Mouse (Mus musculus) bone marrow, adult 2 months (tissue): Measurements from ENCODE around the gene Cfap77. TPM values are rescaled to one million over a fixed set of nuclear protein-coding genes. Genes with fewer than 3 reads are reported as not detected.

ENCODE experiments used
- H3K27ac ChIP-seq: fragments of 200-500 bp; 2 replicates; pipeline ENCODE4 v1.5.1; 2012; ENCODE audit warnings: low read depth, mild to moderate bottlenecking, control low read depth, inconsistent platforms, low read length; ENCODE audit not compliant: control insufficient read depth, poor library complexity, insufficient read depth
- H3K4me1 ChIP-seq: fragments of 200-500 bp; 2 replicates; pipeline ENCODE4 v1.6.1; 2011; ENCODE audit warnings: low read length; ENCODE audit not compliant: control insufficient read depth, insufficient read depth
- H3K4me3 ChIP-seq: fragments of 200-500 bp; replicated peaks from 2 replicates; pipeline ENCODE3; 2011; ENCODE audit warnings: mild to moderate bottlenecking, low read depth, low read length, control low read depth; ENCODE audit not compliant: control insufficient read depth
- CTCF ChIP-seq: fragments of 200-500 bp; IDR thresholded peaks from 2 replicates; pipeline ENCODE4 v1.5.1; 2011; ENCODE audit warnings: low read length, control low read depth; ENCODE audit not compliant: control insufficient read depth, insufficient read depth
- POLR2A ChIP-seq: fragments of 200-500 bp; IDR thresholded peaks from 2 replicates; pipeline ENCODE4 v1.6.1; 2011; ENCODE audit warnings: low read depth, mild to moderate bottlenecking, control low read depth, low read length, borderline replicate concordance; ENCODE audit not compliant: control insufficient read depth
- WGBS: fragments of 180-500 bp; shearing (Covaris S2); methylation state at CpG from one replicate; pipeline ENCODE4 v1.1.7; 2018; 5-methylcytosine and 5-hydroxymethylcytosine counted together
- polyA plus RNA-seq: library from polyadenylated mRNA; stranded (reverse); fragments of >200 nt; gene quantifications from 2 replicates; pipeline ENCODE4 v1.2.4, GENCODE M21; 2011; ENCODE audit warnings: low replicate concordance; ENCODE audit not compliant: missing spikeins, insufficient read depth, insufficient read length

Cfap77 gene
- polyA plus RNA-seq, 1 experiment = not detected

DNA sequence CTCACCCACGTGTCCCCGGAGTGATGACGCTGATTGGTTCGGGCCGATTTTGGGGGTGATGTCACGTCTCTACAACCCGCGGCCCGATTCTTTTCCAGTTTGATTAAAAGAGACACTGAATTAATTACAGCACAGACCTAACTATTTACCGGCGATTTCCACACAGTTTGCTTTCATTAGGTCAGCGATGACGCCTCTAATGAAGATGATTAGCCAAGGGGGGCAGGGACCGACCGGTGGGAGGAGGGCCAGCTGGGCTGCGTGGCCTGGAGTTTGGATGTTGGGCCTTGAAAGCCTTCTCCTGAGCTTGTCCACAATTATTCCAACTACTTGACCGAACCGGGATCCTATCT, 138.4 kb downstream of the Cfap77 start, which contains the start of gene Barhl1:
Gene Barhl1, minus strand, starts transcription at position 156 of the 353 bp plus-strand sequence.
- Histone ChIP-seq H3K4me3 (no peak within 1 kb of the TSS), H3K4me1 (no peaks in the 10 kb centered on the region), H3K27ac (no peak within 1 kb of the TSS)
- TF ChIP-seq POLR2A (no peak), CTCF (no peak)
- 4% methylated on average over 18 of the region's 18 CpGs for WGBS

DNA sequence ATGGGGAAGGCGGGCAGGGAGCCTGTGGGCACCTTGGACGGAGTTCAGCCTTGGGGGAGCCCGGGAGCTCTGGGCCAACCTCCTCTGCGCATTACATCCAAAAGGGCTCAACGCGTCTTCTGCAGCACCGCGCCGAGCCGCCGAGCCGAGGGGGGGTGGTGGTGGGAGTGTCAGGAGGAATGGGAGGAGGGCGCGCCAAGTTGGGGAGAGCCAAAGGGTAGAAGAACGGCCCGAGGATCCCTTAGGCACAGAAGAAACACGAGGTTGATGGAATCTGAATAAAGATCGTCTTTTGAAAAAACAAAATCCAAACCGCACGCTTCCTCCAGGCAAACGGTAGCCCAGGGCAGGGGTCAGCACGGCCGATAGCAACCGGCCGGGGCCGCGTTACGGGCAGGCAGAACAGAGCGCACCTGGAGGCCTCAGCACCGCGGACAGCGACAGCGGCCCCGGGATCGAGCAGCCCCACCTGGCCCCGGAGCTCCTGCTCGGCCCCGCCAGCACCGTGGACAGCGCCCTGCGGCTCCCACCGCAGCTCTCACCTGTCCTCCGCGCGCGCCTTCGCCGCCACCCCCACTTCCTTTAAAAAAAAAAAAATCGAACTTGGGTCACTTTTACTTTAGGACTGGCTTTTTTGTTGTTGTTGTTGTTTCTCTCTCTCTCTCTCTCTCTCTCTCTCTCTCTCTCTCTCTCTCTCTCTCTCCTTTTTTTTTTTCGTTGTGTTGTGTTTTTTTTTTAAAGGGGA, 138.9 kb downstream of the Cfap77 start:
- TF ChIP-seq POLR2A (no peak), CTCF (no peak)
- Histone ChIP-seq H3K4me3 (no peak overlapping the region), H3K27ac (no peak overlapping the region), H3K4me1 (no peaks in the 10 kb centered on the region)
- WGBS = 3% methylated on average over 50 of the region's 50 CpGs

DNA sequence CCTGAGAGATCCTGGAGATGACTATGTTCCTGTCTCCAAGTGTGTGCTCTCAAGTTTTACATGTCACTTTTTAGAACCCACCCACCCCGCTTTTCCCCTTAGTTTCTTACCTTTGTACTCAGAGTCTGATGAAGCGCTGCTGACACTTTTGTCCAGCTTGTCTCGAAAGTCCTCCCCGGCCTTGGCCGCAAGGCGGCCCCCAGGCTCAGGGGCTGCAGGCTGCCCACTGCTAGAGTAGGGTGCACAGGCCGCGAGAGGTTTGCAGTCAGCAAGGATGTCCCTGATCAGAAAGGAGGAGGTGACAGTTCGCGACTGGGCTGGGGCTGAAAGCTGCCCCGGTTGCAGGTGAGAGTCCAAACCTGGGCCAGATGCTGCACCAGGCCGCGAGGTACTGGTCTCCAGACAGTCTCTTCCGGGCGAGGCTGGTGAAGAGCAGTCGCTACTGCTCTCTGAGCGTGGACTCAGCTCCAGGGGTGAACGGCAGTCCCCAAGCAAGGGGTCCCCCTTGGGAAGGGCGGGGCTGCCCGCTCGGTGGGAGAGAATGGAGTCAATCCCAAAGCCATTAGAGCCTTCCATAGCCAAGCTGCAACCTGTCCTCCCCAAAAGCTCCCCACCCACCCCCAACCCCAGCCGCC, 139.6 kb downstream of the Cfap77 start:
- TF ChIP-seq POLR2A = no peak
- no peak for TF ChIP-seq CTCF
- Histone ChIP-seq H3K4me3 (no peak overlapping the region), H3K27ac (no peak overlapping the region), H3K4me1 (no peaks in the 10 kb centered on the region)
- WGBS = 11% methylated on average over 22 of the region's 22 CpGs

DNA sequence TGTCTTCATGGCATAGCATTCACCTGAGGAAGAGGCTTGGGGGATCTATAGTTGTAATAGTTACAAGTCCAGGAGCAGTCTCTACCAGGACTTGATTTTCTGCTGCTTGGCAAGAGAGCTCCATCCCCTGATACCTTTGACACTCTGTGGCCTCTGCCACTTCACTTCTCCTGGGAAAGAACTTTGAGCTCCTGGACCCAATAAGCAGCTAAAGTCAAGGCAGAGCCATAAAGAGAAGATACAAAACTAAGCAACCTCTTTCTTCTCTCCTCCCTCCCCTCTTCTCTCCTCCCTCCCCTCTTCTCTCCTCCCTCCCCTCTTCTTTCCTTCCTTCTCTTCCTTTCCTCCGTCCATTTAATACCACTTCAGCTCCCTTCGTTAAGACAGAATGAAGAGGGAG, 140.7 kb downstream of the Cfap77 start:
- 14% methylated on average over 2 of the region's 2 CpGs for WGBS
- TF ChIP-seq CTCF = no peak
- no peak for TF ChIP-seq POLR2A
- no peak overlapping the region for H3K4me3 ChIP-seq
- no peaks in the 10 kb centered on the region for H3K4me1 ChIP-seq
- H3K27ac ChIP-seq = no peak overlapping the region

DNA sequence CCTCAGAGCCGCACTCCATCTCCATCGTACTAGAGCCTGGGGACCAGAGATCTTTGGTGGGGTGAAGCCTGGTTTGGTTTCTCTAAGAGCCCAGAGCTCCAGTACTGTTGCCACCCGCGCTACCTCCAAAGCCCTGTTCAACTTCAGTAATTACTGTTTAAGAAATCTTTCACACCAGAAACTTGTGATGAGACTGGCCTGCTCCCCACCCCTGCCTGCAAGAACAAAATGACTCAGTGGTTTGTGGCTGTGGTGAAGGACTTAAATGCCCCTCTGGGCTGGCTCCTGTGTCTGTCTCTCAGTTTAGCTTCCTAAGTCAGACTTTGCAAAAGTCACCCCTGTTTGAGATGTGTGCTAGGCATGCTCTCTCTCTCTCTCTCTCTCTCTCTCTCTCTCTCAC, 141.9 kb downstream of the Cfap77 start:
- H3K27ac ChIP-seq = no peak overlapping the region
- TF ChIP-seq CTCF = no peak
- no peak for TF ChIP-seq POLR2A
- H3K4me1 ChIP-seq = no peaks in the 10 kb centered on the region
- WGBS = 10% methylated on average over 4 of the region's 4 CpGs
- H3K4me3 ChIP-seq = no peak overlapping the region

DNA sequence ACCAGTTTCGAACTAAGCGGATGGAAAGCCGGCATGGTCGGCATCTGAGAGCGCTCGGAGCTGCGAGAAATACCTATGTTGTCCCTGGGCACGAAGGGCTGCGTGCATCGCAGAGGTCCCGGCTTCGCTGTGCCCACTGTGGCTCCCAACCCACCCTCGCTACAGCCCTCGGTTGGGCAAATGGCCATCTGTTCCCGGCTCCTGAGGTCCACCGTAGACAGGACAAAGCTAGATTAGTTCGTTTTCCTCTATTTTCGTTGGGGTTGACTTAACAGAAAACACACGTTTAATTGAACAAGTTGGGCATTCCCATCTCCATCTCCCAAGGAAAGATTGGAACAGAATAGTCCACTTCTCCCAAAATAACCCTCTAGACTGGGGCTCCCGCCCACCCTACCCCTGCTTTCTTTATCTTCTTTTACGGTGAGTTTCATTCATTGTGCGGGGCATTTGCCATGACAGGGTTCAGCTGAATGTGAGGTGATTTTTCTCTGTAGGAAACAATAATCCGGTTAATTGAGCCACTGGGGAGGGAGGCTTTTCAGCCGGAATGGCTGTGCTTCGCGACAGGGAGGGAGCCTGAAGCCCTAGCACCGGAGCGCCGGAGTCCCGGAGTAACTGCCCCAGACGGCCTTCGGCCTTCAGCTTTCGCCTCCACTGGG, 142.7 kb downstream of the Cfap77 start:
- Histone ChIP-seq H3K4me3 (no peak overlapping the region), H3K4me1 (no peaks in the 10 kb centered on the region), H3K27ac (no peak overlapping the region)
- TF ChIP-seq CTCF (no peak), POLR2A (no peak)
- 8% methylated on average over 33 of the region's 33 CpGs for WGBS

DNA sequence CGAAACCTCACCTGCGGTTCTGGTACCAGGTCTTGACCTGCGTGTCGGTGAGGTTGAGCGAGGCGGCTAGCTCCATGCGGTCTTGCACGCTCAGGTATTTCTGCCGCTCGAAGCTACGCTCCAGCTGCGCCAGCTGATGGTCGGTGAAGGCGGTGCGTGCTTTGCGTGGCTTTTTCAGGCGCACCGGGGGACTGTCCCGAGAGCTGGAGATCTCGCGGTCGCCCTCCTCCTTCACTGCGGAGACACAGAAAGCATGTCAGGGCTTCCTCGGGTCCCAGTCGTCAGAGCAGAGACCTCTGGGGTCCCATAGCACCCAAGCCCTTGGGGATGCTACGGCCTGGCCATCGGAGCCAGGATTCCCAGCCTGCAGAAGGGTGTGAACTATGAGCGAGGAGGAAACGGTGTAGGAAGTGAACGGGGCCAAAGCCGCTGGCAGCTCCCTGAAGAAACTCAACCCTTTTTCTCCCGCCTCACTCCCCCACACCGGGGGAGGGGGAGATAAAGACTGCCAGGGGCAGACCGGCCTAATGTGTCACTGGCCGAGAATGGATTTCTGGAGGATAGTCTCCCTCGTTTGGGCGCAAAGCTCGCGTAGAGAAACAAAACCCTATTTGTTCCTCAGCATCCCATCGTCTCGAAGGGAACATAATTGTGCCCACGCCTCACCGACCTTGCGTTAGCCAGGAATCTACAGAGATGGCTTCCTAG, 143.4 kb downstream of the Cfap77 start:
- no peak for TF ChIP-seq CTCF
- TF ChIP-seq POLR2A = no peak
- Histone ChIP-seq H3K4me3 (no peak overlapping the region), H3K27ac (no peak overlapping the region), H3K4me1 (no peaks in the 10 kb centered on the region)
- WGBS = 6% methylated on average over 44 of the region's 44 CpGs

DNA sequence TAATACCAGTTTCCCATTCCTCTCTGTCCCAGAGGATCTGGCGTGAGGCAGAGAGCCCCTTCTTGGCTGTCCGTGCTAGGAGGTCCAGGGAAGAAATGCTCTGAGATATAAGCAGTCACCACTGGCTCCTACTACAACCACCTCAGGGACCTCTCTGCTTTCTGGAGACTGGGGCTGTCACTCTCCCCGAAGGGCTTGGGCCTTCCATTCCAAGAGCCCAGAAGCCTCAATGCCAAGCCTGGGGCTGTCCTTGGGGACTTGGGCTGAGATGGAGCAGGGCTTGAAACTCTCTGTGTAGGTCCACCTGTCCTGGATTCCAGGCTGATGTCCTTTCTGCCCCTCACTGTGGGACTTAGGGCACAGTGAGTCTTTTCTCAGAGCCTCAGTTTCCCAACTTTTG, 144.0 kb downstream of the Cfap77 start:
- Histone ChIP-seq H3K4me1 (no peaks in the 10 kb centered on the region), H3K27ac (no peak overlapping the region), H3K4me3 (no peak overlapping the region)
- whole genome bisulfite sequencing = 21% methylated on average over 3 of the region's 3 CpGs
- TF ChIP-seq POLR2A = no peak
- TF ChIP-seq CTCF = no peak
